Mouse (Mus musculus) embryo, embryonic 10 days (tissue): ENCODE results near the gene Olfr597.
"Not testable (repeated sequence)": the region's sequence is repeated elsewhere in the genome, so short reads cannot be mapped to it uniquely, and the experiment has no call there.

Experiments
- DNase-seq: peaks from one replicate; pipeline ENCODE4 v3.0.0-alpha.2; 2015; ENCODE audit warnings: low spot score

Olfr597 gene

GRCm38 (mm10) chr7:103316015-103316414 is at the start of gene Olfr597:
TSS of gene Olfr597 (plus strand) at chr7:103316315.
- DNase-seq = not testable (repeated sequence)

DNA sequence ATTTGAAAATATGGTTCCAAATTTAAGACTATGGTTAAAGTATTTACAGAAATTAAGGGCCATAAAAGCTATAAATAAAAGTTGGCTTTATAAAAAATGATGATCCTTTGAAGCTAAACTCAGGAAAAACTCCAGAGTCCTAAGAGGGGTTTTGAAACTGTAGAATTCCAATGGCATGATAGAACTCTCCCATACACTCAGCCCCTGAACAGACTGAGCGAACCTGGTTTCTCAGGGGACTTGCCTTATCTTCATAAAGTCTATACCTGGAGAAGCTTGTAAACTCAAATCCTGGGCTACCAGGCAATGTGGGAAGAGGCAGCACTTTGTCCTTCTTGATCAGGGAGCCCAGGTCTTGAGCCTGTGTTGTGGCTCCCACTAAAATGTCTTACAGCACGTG is 10.8 kb upstream of the Olfr597 start, which contains the start of gene Olfr596:
Gene Olfr596 (plus strand): TSS at position 301 of the 400 bp plus-strand sequence.
- not testable (repeated sequence) for DNase-seq

DNA sequence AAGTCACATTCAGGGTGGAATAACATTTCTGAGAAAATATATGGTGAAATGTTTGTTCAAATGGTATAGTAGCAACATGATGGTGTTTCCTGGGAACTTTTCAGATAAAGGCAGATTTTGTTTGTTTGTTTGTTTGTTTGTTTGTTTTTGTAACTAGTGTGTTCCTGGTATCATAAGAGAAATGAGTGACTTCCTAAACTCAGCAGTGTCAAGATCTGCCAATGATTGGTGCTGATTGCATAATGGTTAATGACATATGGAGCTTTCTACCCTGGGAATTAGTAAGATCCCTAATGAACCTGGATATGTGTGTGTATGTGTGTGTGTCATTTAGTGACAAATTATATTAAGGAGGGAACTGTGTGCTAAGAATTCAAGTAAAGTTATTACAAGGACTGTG is 7.2 kb downstream of the Olfr597 start, which contains the start of gene Olfr598:
Gene Olfr598 (plus strand): TSS at position 301 of the 400 bp plus-strand sequence.
- DNase-seq = no peak

GRCm38 (mm10) chr7:103335617-103336016 is 19.5 kb downstream of the Olfr597 start, which contains the start of gene Olfr599:
TSS of gene Olfr599 (plus strand) at chr7:103335917.
- no peak for DNase-seq

DNA sequence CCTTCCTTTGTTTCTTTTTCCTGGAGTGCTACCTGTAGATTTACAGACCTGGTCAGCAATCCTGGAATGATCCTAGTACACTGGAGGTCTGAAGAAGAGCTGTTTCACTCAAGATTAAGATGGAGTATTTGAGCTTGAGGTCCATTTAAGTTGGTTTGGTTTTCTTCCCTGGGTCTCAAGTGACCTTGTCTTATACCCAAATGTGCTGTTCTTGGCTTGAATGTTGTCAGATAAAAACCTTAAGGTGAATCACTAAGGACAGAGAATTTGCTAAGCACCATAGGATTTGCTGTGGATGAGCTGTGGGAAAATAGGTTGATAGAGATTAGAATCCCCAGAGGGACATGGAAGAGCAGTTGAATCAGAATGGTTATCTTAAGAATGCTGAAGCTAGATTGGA is 33.5 kb downstream of the Olfr597 start, which contains the start of gene Olfr600:
Gene Olfr600 (minus strand): TSS at position 101 of the 400 bp plus-strand sequence.
- DNase-seq = no peak

GRCm38 (mm10) chr7:103362555-103362954 is 46.4 kb downstream of the Olfr597 start, which contains the start of gene Olfr601:
TSS of gene Olfr601 (minus strand) at chr7:103362655.
- no peak for DNase-seq
